Mouse (Mus musculus): ENCODE data around the gene Mbnl2.

GRCm38 (mm10) chr14:120480927-120481326 lies 205.5 kb downstream of the Mbnl2 start:
- TF ChIP-seq BHLHE40 (IDR thresholded peaks at IDR 0.05; ENCODE audit: borderline replicate concordance, low read depth, low read length) (no peak), HCFC1 (IDR thresholded peaks at IDR 0.05; ENCODE audit: low read depth, low read length) (no peak), ZNF384 (IDR thresholded peaks at IDR 0.05; ENCODE audit: low read depth, low read length) (no peak), USF1 (IDR thresholded peaks at IDR 0.05; ENCODE audit: low read depth, low read length) (no peak), CTCF (IDR thresholded peaks at IDR 0.05 in 2 of 3, conservative IDR thresholded peaks at IDR 0.05 in 1 of 3; ENCODE audit: control insufficient read depth in 1 of 3, insufficient read depth in 1 of 3, low read depth in 2 of 3, low read length in 3 of 3, poor library complexity in 1 of 3, severe bottlenecking in 1 of 3) (no peak), GATA1 (IDR thresholded peaks at IDR 0.05; ENCODE audit: low read depth, low read length) (no peak), POLR2A (IDR thresholded peaks at IDR 0.05; ENCODE audit: control insufficient read depth in 1 of 2, insufficient read depth in 1 of 2, low read depth in 1 of 2, low read length in 2 of 2, poor library complexity in 1 of 2) (no peak), TCF12 (IDR thresholded peaks at IDR 0.05; ENCODE audit: low read depth, low read length) (no peak), RAD21 (IDR thresholded peaks at IDR 0.05; ENCODE audit: low read depth, low read length) (no peak), MAX (IDR thresholded peaks at IDR 0.05; ENCODE audit: low read length) (no peak), EP300 (IDR thresholded peaks at IDR 0.05; ENCODE audit: low read depth in 1 of 2, low read length in 2 of 2) (no peak), UBTF (IDR thresholded peaks at IDR 0.05; ENCODE audit: borderline replicate concordance, insufficient read depth, low read depth, low read length) (no peak)

All from MEL (cell line).